ENCODE assay signal across 8 mouse cellular contexts in the genomic region with DNA sequence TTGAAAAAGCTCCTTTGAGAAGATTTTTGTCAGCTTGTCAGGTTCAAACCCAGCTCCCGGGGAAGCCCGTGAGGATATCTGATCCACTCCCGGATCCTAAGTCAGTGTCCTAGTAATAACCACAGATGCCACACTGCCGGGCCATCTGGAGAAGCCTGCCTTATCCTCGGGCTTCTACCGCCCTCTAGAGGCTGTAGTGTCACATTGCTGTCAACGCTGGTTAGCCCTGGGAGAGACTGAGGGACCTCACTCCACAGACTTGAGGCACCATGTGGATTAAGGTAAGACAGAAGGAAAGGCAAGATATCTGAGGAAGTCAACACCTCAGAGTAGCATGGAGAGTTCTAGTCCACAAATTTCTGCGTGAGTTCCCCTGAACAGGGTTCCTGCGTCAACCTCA.
A peak's percentile ranks its signal among the peaks of the same experiment; 100 is the strongest.
DNase-seq lines count a peak whose midpoint lies in the region; ATAC-seq lines count a peak whose summit lies in the region.

No protein-coding gene starts in this region.

- 11% methylated on average over 9 of the region's 9 CpGs for WGBS in lung, embryonic 15.5 days

- peak; percentile 53 for DNase-seq in MEL-GATA-1-ER (ENCODE audit: extremely low read depth, low read depth)
- peak; percentile 82 for DNase-seq in cerebellum, adult 11-12 months
- DNase-seq in forelimb bud, embryonic 11.5 days (ENCODE audit: low read depth, low spot score) = peak; percentile 81
- peak; percentile 84 for DNase-seq in heart, postnatal 4 days
- DNase-seq in layer of hippocampus, adult 18-20 months (ENCODE audit: low spot score in 2 of 2) = peak; percentile 79 to 90
- peak; percentile 72 for DNase-seq in ovary, postnatal 14 days (ENCODE audit: low spot score)
- DNase-seq in thymus, postnatal 14 days = peak; percentile 81

- H3K36me3 ChIP-seq in lung, embryonic 15.5 days = no peaks in the 10 kb centered on the region

- H3K27ac ChIP-seq in lung, embryonic 15.5 days = no peak overlapping the region

- no peaks in the 10 kb centered on the region for H3K27me3 ChIP-seq in lung, embryonic 15.5 days

- no peak overlapping the region for H3K9ac ChIP-seq in lung, embryonic 15.5 days

- H3K4me3 ChIP-seq in lung, embryonic 15.5 days = no peak overlapping the region

- H3K9me3 ChIP-seq in lung, embryonic 15.5 days = no peaks in the 10 kb centered on the region

- ATAC-seq in lung, embryonic 15.5 days (ENCODE audit: borderline replicate concordance, extremely low read depth, low FRiP score, low TSS enrichment) = peak; percentile 73; the same call in 1 of the 2 replicates

- H3K4me2 ChIP-seq in lung, embryonic 15.5 days = no peak overlapping the region

- no peaks in the 10 kb centered on the region for H3K4me1 ChIP-seq in lung, embryonic 15.5 days
